Mouse (Mus musculus): ENCODE results near the gene Pofut1. TPM values are rescaled to one million over a fixed set of nuclear protein-coding genes. Genes with fewer than 3 reads are reported as not detected.
A peak's percentile ranks its signal among the peaks of the same experiment; 100 is the strongest.

Pofut1 gene
- polyA plus RNA-seq, 1 experiment from 2014 or later = 6.6 TPM

- ATAC-seq (ENCODE audit: insufficient number of reproducible peaks, insufficient read depth, low FRiP score, low read depth) = peak; percentile 79
- Histone ChIP-seq H3K9ac (ENCODE audit: low read length) (peak within 1 kb of the TSS; percentile 91), H3K4me2 (ENCODE audit: low read length) (peak within 1 kb of the TSS; percentile 91), H3K27ac (replicated peaks in 1 of 2; ENCODE audit: control insufficient read depth in 1 of 2, insufficient read depth in 1 of 2, low read depth in 2 of 2, low read length in 2 of 2) (0 out of 4 replicates have a peak within 1 kb of the TSS, but pooled peaks of 1 of the 2 experiments have one; percentile 20), H3K9me3 (ENCODE audit: control insufficient read depth, low read length) (no peaks in the 10 kb centered on the region), H3K36me3 (ENCODE audit: control insufficient read depth, insufficient read depth, low read length) (0 out of 2 replicates have a peak, but pooled peaks cover 3% of the 10 kb centered on the region), H3K4me3 (ENCODE audit: control insufficient read depth in 1 of 2, insufficient read depth in 1 of 2, low read depth in 1 of 2, low read length in 2 of 2) (peak within 1 kb of the TSS; percentile 88 to 95), H3K27me3 (ENCODE audit: control insufficient read depth, insufficient read depth, low read length) (no peaks in the 10 kb centered on the region), H3K4me1 (ENCODE audit: control insufficient read depth in 2 of 2, insufficient read depth in 2 of 2, low read length in 2 of 2) (peaks cover 12% of the 10 kb centered on the region in 2 experiments)
- WGBS = under 1% methylated on average over 63 of the region's 63 CpGs
These were observed 49.9 kb downstream of the Pofut1 start, which contains the start of gene Kif3b for GRCm38 (mm10) chr2:153290938-153291928. TSS of gene Kif3b (plus strand) at chr2:153291413.

GRCm38 (mm10) chr2:153292305-153292861, 51.0 kb downstream of the Pofut1 start:
- WGBS = 37% methylated on average over 7 of the region's 7 CpGs
- 0 out of 2 replicates have a peak, but pooled peaks have one; percentile 7 for ATAC-seq (ENCODE audit: insufficient number of reproducible peaks, insufficient read depth, low FRiP score, low read depth)
- Histone ChIP-seq H3K9ac (ENCODE audit: low read length) (peak overlapping the region; percentile 91), H3K27me3 (ENCODE audit: control insufficient read depth, insufficient read depth, low read length) (no peaks in the 10 kb centered on the region), H3K27ac (replicated peaks in 1 of 2; ENCODE audit: control insufficient read depth in 1 of 2, insufficient read depth in 1 of 2, low read depth in 2 of 2, low read length in 2 of 2) (no peak overlapping the region), H3K4me3 (ENCODE audit: control insufficient read depth in 1 of 2, insufficient read depth in 1 of 2, low read depth in 1 of 2, low read length in 2 of 2) (peak overlapping the region in 1 of 2 experiments; percentile 95; a peak in 3 of 4 replicates), H3K9me3 (ENCODE audit: control insufficient read depth, low read length) (no peaks in the 10 kb centered on the region), H3K4me2 (ENCODE audit: low read length) (peak overlapping the region; percentile 91), H3K4me1 (ENCODE audit: control insufficient read depth in 2 of 2, insufficient read depth in 2 of 2, low read length in 2 of 2) (peaks cover 12% of the 10 kb centered on the region in 2 experiments), H3K36me3 (ENCODE audit: control insufficient read depth, insufficient read depth, low read length) (0 out of 2 replicates have a peak, but pooled peaks cover 3% of the 10 kb centered on the region)

DNA sequence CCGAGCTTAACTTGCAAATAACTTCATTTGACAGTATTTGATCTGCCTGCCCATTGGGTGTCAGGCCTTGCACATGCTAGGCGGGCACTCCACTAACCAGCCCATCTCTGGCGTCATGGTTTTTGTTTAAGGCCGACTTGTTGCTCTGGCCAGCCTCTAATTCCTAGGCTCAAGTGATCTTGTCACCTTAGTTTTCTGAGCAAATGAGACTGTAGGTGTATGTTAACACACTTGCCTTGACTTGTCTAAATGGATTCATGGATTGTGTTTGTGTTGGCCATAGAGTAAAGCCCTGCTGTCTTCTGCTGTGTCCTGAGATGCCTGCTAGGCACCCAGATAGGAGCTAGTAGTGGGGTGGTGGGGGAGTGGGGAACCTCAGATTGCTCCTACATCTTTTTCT, 53.9 kb downstream of the Pofut1 start:
- Histone ChIP-seq H3K4me1 (ENCODE audit: control insufficient read depth in 2 of 2, insufficient read depth in 2 of 2, low read length in 2 of 2) (peaks cover 6 to 12% of the 10 kb centered on the region in 2 experiments; a peak in 3 of 4 replicates), H3K27ac (replicated peaks in 1 of 2; ENCODE audit: control insufficient read depth in 1 of 2, insufficient read depth in 1 of 2, low read depth in 2 of 2, low read length in 2 of 2) (no peak overlapping the region), H3K36me3 (ENCODE audit: control insufficient read depth, insufficient read depth, low read length) (0 out of 2 replicates have a peak, but pooled peaks cover 3% of the 10 kb centered on the region), H3K9ac (ENCODE audit: low read length) (no peak overlapping the region), H3K4me3 (ENCODE audit: control insufficient read depth in 1 of 2, insufficient read depth in 1 of 2, low read depth in 1 of 2, low read length in 2 of 2) (no peak overlapping the region), H3K9me3 (ENCODE audit: control insufficient read depth, low read length) (no peaks in the 10 kb centered on the region), H3K27me3 (ENCODE audit: control insufficient read depth, insufficient read depth, low read length) (no peaks in the 10 kb centered on the region), H3K4me2 (ENCODE audit: low read length) (no peak overlapping the region)
- no peak for ATAC-seq (ENCODE audit: insufficient number of reproducible peaks, insufficient read depth, low FRiP score, low read depth)
- 87% methylated on average over 4 of the region's 4 CpGs for WGBS

- Histone ChIP-seq H3K4me1 (ENCODE audit: control insufficient read depth in 2 of 2, insufficient read depth in 2 of 2, low read length in 2 of 2) (no peaks in the 10 kb centered on the region), H3K27ac (replicated peaks in 1 of 2; ENCODE audit: control insufficient read depth in 1 of 2, insufficient read depth in 1 of 2, low read depth in 2 of 2, low read length in 2 of 2) (no peak overlapping the region), H3K9ac (ENCODE audit: low read length) (no peak overlapping the region), H3K27me3 (ENCODE audit: control insufficient read depth, insufficient read depth, low read length) (no peaks in the 10 kb centered on the region), H3K4me2 (ENCODE audit: low read length) (no peak overlapping the region), H3K4me3 (ENCODE audit: control insufficient read depth in 1 of 2, insufficient read depth in 1 of 2, low read depth in 1 of 2, low read length in 2 of 2) (no peak overlapping the region), H3K36me3 (ENCODE audit: control insufficient read depth, insufficient read depth, low read length) (0 out of 2 replicates have a peak, but pooled peaks cover 3% of the 10 kb centered on the region), H3K9me3 (ENCODE audit: control insufficient read depth, low read length) (no peaks in the 10 kb centered on the region)
- ATAC-seq (ENCODE audit: insufficient number of reproducible peaks, insufficient read depth, low FRiP score, low read depth) = no peak
- WGBS = 89% methylated on average over 4 of the region's 4 CpGs
These were observed 56.4 kb downstream of the Pofut1 start for GRCm38 (mm10) chr2:153297771-153298170.

GRCm38 (mm10) chr2:153298460-153298859, 57.1 kb downstream of the Pofut1 start:
- no peak overlapping the region for H3K4me3 ChIP-seq (ENCODE audit: control insufficient read depth in 1 of 2, insufficient read depth in 1 of 2, low read depth in 1 of 2, low read length in 2 of 2)
- 76% methylated on average over 4 of the region's 4 CpGs for WGBS
- no peaks in the 10 kb centered on the region for H3K27me3 ChIP-seq (ENCODE audit: control insufficient read depth, insufficient read depth, low read length)
- H3K27ac ChIP-seq (replicated peaks in 1 of 2; ENCODE audit: control insufficient read depth in 1 of 2, insufficient read depth in 1 of 2, low read depth in 2 of 2, low read length in 2 of 2) = no peak overlapping the region
- no peak overlapping the region for H3K4me2 ChIP-seq (ENCODE audit: low read length)
- H3K9me3 ChIP-seq (ENCODE audit: control insufficient read depth, low read length) = no peaks in the 10 kb centered on the region
- ATAC-seq (ENCODE audit: insufficient number of reproducible peaks, insufficient read depth, low FRiP score, low read depth) = no peak
- H3K9ac ChIP-seq (ENCODE audit: low read length) = no peak overlapping the region
- H3K4me1 ChIP-seq (ENCODE audit: control insufficient read depth in 2 of 2, insufficient read depth in 2 of 2, low read length in 2 of 2) = no peaks in the 10 kb centered on the region
- 0 out of 2 replicates have a peak, but pooled peaks cover 3% of the 10 kb centered on the region for H3K36me3 ChIP-seq (ENCODE audit: control insufficient read depth, insufficient read depth, low read length)

DNA sequence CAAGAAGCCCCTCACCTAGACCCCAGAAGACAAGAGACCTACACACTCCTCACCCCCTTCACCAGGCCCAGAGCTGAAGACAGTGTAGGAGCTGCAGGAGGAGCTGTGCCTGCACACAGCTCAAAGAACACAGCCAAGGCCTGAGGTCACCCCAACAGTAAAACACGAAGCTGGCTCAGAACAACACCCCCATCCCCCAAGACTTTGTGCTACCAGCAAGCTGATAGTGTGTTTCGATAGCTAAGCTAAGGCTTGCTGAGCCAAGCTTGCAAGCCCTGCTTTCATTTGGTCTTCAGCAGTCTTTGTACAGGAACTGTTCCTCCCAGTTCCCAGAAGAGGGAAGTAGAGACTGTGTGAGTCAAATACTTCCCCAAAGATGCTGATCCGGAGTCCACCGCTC, 57.5 kb downstream of the Pofut1 start:
- Histone ChIP-seq H3K9me3 (ENCODE audit: control insufficient read depth, low read length) (no peaks in the 10 kb centered on the region), H3K9ac (ENCODE audit: low read length) (no peak overlapping the region), H3K4me1 (ENCODE audit: control insufficient read depth in 2 of 2, insufficient read depth in 2 of 2, low read length in 2 of 2) (no peaks in the 10 kb centered on the region), H3K4me3 (ENCODE audit: control insufficient read depth in 1 of 2, insufficient read depth in 1 of 2, low read depth in 1 of 2, low read length in 2 of 2) (no peak overlapping the region), H3K36me3 (ENCODE audit: control insufficient read depth, insufficient read depth, low read length) (0 out of 2 replicates have a peak, but pooled peaks cover 3% of the 10 kb centered on the region), H3K27me3 (ENCODE audit: control insufficient read depth, insufficient read depth, low read length) (no peaks in the 10 kb centered on the region), H3K27ac (replicated peaks in 1 of 2; ENCODE audit: control insufficient read depth in 1 of 2, insufficient read depth in 1 of 2, low read depth in 2 of 2, low read length in 2 of 2) (no peak overlapping the region), H3K4me2 (ENCODE audit: low read length) (no peak overlapping the region)
- no peak for ATAC-seq (ENCODE audit: insufficient number of reproducible peaks, insufficient read depth, low FRiP score, low read depth)
- WGBS = 67% methylated on average over 4 of the region's 4 CpGs

- Histone ChIP-seq H3K9me3 (ENCODE audit: control insufficient read depth, low read length) (no peaks in the 10 kb centered on the region), H3K27ac (replicated peaks in 1 of 2; ENCODE audit: control insufficient read depth in 1 of 2, insufficient read depth in 1 of 2, low read depth in 2 of 2, low read length in 2 of 2) (no peak overlapping the region), H3K4me2 (ENCODE audit: low read length) (no peak overlapping the region), H3K36me3 (ENCODE audit: control insufficient read depth, insufficient read depth, low read length) (no peaks in the 10 kb centered on the region), H3K4me1 (ENCODE audit: control insufficient read depth in 2 of 2, insufficient read depth in 2 of 2, low read length in 2 of 2) (peaks cover 4 to 7% of the 10 kb centered on the region in 2 experiments), H3K4me3 (ENCODE audit: control insufficient read depth in 1 of 2, insufficient read depth in 1 of 2, low read depth in 1 of 2, low read length in 2 of 2) (no peak overlapping the region), H3K27me3 (ENCODE audit: control insufficient read depth, insufficient read depth, low read length) (no peaks in the 10 kb centered on the region), H3K9ac (ENCODE audit: low read length) (no peak overlapping the region)
- 91% methylated on average over 5 of the region's 5 CpGs for WGBS
- no peak for ATAC-seq (ENCODE audit: insufficient number of reproducible peaks, insufficient read depth, low FRiP score, low read depth)
These were observed 59.8 kb downstream of the Pofut1 start for GRCm38 (mm10) chr2:153301123-153301522.
